Mouse (Mus musculus): ENCODE data around the gene Gm1673. TPM values are rescaled to one million over a fixed set of nuclear protein-coding genes. Genes with fewer than 3 reads are reported as not detected.

The Gm1673 gene
- polyA plus RNA-seq, 1 experiment, result 6.0 TPM

- 31% methylated on average over 6 of the region's 6 CpGs for WGBS
- Histone ChIP-seq H3K27me3 (ENCODE audit: control insufficient read depth, insufficient read depth, low read length) (no peaks in the 10 kb centered on the region), H3K4me3 (ENCODE audit: extremely low read depth, insufficient read depth, insufficient read length) (no peak overlapping the region), H3K4me1 (ENCODE audit: control insufficient read depth, insufficient read depth, insufficient read length) (no peaks in the 10 kb centered on the region), H3K27ac (ENCODE audit: insufficient read depth, low read length) (no peak overlapping the region), H3K36me3 (ENCODE audit: control insufficient read depth, insufficient read depth, low read length) (no peaks in the 10 kb centered on the region)
- DNase-seq (ENCODE audit: low read depth in 1 of 2, low spot score in 2 of 2), result no peak
- TF ChIP-seq POLR2A (IDR thresholded peaks at IDR 0.05; ENCODE audit: low read depth, low read length) (no peak), CTCF (IDR thresholded peaks at IDR 0.05; ENCODE audit: extremely low read depth, insufficient read depth, insufficient read length, insufficient replicate concordance) (no peak)
These were observed 47.8 kb downstream of the Gm1673 start for GRCm38 (mm10) chr5:34031022-34031421.

GRCm38 (mm10) chr5:34032520-34032919 is 49.3 kb downstream of the Gm1673 start:
- H3K27ac ChIP-seq (ENCODE audit: insufficient read depth, low read length), result no peak overlapping the region
- H3K4me3 ChIP-seq (ENCODE audit: extremely low read depth, insufficient read depth, insufficient read length), result no peak overlapping the region
- H3K4me1 ChIP-seq (ENCODE audit: control insufficient read depth, insufficient read depth, insufficient read length), result no peaks in the 10 kb centered on the region
- DNase-seq (ENCODE audit: low read depth in 1 of 2, low spot score in 2 of 2), result no peak
- no peaks in the 10 kb centered on the region for H3K36me3 ChIP-seq (ENCODE audit: control insufficient read depth, insufficient read depth, low read length)
- 81% methylated on average over 3 of the region's 3 CpGs for WGBS
- H3K27me3 ChIP-seq (ENCODE audit: control insufficient read depth, insufficient read depth, low read length), result no peaks in the 10 kb centered on the region
- TF ChIP-seq POLR2A (IDR thresholded peaks at IDR 0.05; ENCODE audit: low read depth, low read length) (no peak), CTCF (IDR thresholded peaks at IDR 0.05; ENCODE audit: extremely low read depth, insufficient read depth, insufficient read length, insufficient replicate concordance) (no peak)

Other genes with a start within 250 kb of the Gm1673 start
- gene Letm1, start 200.6 kb upstream of the Gm1673 start, polyA plus RNA-seq (2012; rRNA removed), result 33.8 and 39.6 TPM in 2 replicates
- gene Nsd2, start 162.7 kb upstream of the Gm1673 start, polyA plus RNA-seq (2012; rRNA removed), result 7.5 and 7.6 TPM in 2 replicates
- gene Nelfa, start 47.0 kb upstream of the Gm1673 start, polyA plus RNA-seq (2012; rRNA removed), result 29.8 and 37.2 TPM in 2 replicates
- 2.8 and 3.6 TPM in 2 replicates for gene Nat8l, start 12.6 kb downstream of the Gm1673 start, polyA plus RNA-seq (2012; rRNA removed)
- gene Poln, start 186.0 kb downstream of the Gm1673 start, polyA plus RNA-seq (2012; rRNA removed), result 0.15 and 0.29 TPM in 2 replicates
- gene Haus3, start 186.1 kb downstream of the Gm1673 start, polyA plus RNA-seq (2012; rRNA removed), result 0.55 and 0.70 TPM in 2 replicates
- 147 and 188 TPM in 2 replicates for gene Mxd4, start 204.3 kb downstream of the Gm1673 start, polyA plus RNA-seq (2012; rRNA removed)

All from spleen, adult 2 months (tissue).